Mouse (Mus musculus) ovary, adult 10 weeks (tissue): ENCODE measurements around the gene Vmn2r121. TPM values are rescaled to one million over a fixed set of nuclear protein-coding genes. Genes with fewer than 3 reads are reported as not detected.

Experiments
- polyA plus RNA-seq: library from polyadenylated mRNA; stranded (reverse); fragments of 350-450 nt; fragmentation: Illumina TruSeq; extraction: RNeasy Lipid Tissue Mini Kit (QIAGEN cat#74804); gene quantifications from one replicate; pipeline ENCODE4 v1.2.3, GENCODE M21; 2014

The Vmn2r121 gene
- not detected for polyA plus RNA-seq

GRCm38 (mm10) chrX:124135852-124136251 lies at the start of gene Vmn2r121:
TSS of gene Vmn2r121 (minus strand) at chrX:124135952.

